Mouse (Mus musculus) liver, embryonic 14.5 days (tissue): ENCODE results near the gene Rap1gap2. TPM values are rescaled to one million over a fixed set of nuclear protein-coding genes. Genes with fewer than 3 reads are reported as not detected.

Experiments
- ATAC-seq: fragments of 200-750 bp; cut with Nextera tagmentation; 2 replicates; pipeline ENCODE4 v1.8.0; 2017; ENCODE audit warnings: moderate number of reproducible peaks, mild to moderate bottlenecking, moderate library complexity; ENCODE audit not compliant: insufficient read depth
- DNase-seq, 3 experiments: peaks; one replicate each; pipeline ENCODE4 v3.0.0-alpha.2; 2012 to 2013; ENCODE audit warnings: low read depth in 3 of 3, low spot score in 3 of 3
- H3K27ac ChIP-seq: fragments of 300-500 bp; sonication (generic); 2 replicates; pipeline ENCODE4 v1.5.1; 2014; ENCODE audit warnings: moderate library complexity, mild to moderate bottlenecking, control low read depth, inconsistent platforms
- H3K27me3 ChIP-seq: fragments of 300-500 bp; sonication (generic); 2 replicates; pipeline ENCODE4 v1.6.1; 2014; ENCODE audit warnings: mild to moderate bottlenecking, low read length, moderate library complexity; ENCODE audit not compliant: control insufficient read depth, insufficient read depth
- H3K36me3 ChIP-seq: fragments of 300-500 bp; sonication (generic); replicated peaks from 2 replicates; pipeline ENCODE4 v1.6.1; 2014; ENCODE audit warnings: low read depth; ENCODE audit not compliant: control insufficient read depth, insufficient read depth
- H3K4me1 ChIP-seq, 2 experiments: fragments of 200-500 bp in 1 of 2; fragments of 300-500 bp in 1 of 2; sonication (generic) in 1 of 2; replicated peaks; 2 replicates each; pipeline ENCODE4 v1.6.1; 2012 to 2014; ENCODE audit warnings: antibody characterized with exemption in 1 of 2, inconsistent platforms in 1 of 2, low read length in 1 of 2; ENCODE audit not compliant: control insufficient read depth in 2 of 2, insufficient read depth in 2 of 2
- H3K4me2 ChIP-seq: fragments of 300-500 bp; sonication (generic); 2 replicates; pipeline ENCODE4 v1.6.1; 2014; ENCODE audit warnings: low read depth, mild to moderate bottlenecking, control low read depth, moderate library complexity
- H3K4me3 ChIP-seq, 2 experiments: fragments of 200-500 bp in 1 of 2; fragments of 300-500 bp in 1 of 2; sonication (generic) in 1 of 2; 2 replicates each; pipeline ENCODE4 v1.5.1; 2012 to 2014; ENCODE audit warnings: low read depth in 2 of 2, low read length in 2 of 2, mild to moderate bottlenecking in 2 of 2, control low read depth in 1 of 2, inconsistent platforms in 1 of 2, moderate library complexity in 1 of 2; ENCODE audit not compliant: insufficient read depth in 1 of 2
- H3K9ac ChIP-seq: fragments of 300-500 bp; sonication (generic); replicated peaks from 2 replicates; pipeline ENCODE4 v1.6.1; 2014; ENCODE audit warnings: mild to moderate bottlenecking, control low read depth, moderate library complexity
- H3K9me3 ChIP-seq: fragments of 300-500 bp; sonication (generic); 2 replicates; pipeline ENCODE4 v1.6.1; 2016; ENCODE audit warnings: low read length, mixed read lengths; ENCODE audit not compliant: control insufficient read depth
- CTCF ChIP-seq: IDR thresholded peaks from 2 replicates; pipeline ENCODE4 v1.5.1; 2016; ENCODE audit warnings: antibody characterized with exemption, low read depth, control low read depth
- EP300 ChIP-seq: IDR thresholded peaks from 2 replicates; pipeline ENCODE4 v1.6.1; 2016; ENCODE audit warnings: antibody characterized with exemption, low read depth
- WGBS: fragments of 180-500 bp; shearing (Covaris S2); extraction: QIAGEN DNeasy Blood & Tissue Kit; methylation state at CpG from one replicate; pipeline ENCODE4 v1.1.7; 2014; ENCODE audit not compliant: insufficient replicate concordance; 5-methylcytosine and 5-hydroxymethylcytosine counted together
- polyA plus RNA-seq, 2 experiments: library from polyadenylated mRNA; depleted of rRNA in 1 of 2; stranded (reverse) in 1 of 2; unstranded in 1 of 2; fragments of >200 nt; fragmentation: Nextera tagmentation in 1 of 2; extraction: Ambion mirVana in 1 of 2; gene quantifications; 2 replicates each; pipeline versions ENCODE4 v1.2.1 to v1.2.3; 2012 to 2014

Gene Rap1gap2
- polyA plus RNA-seq, 2 experiments = 0.56 to 0.98 TPM

- ATAC-seq (no peak), DNase-seq (no peak)
- WGBS = 17% methylated on average over 7 of the region's 7 CpGs
- Histone ChIP-seq H3K27me3 (peaks cover 72% of the 10 kb centered on the region), H3K9ac (no peak overlapping the region), H3K36me3 (no peaks in the 10 kb centered on the region), H3K4me3 (no peak overlapping the region), H3K4me1 (no peaks in the 10 kb centered on the region), H3K4me2 (peak overlapping the region; percentile 57; the same call in 1 of the 2 replicates), H3K27ac (no peak overlapping the region), H3K9me3 (no peaks in the 10 kb centered on the region)
- no peak for TF ChIP-seq CTCF
- TF ChIP-seq EP300 = no peak
These were observed 722 bp upstream of the Rap1gap2 start for GRCm38 (mm10) chr11:74611437-74611836.

DNA sequence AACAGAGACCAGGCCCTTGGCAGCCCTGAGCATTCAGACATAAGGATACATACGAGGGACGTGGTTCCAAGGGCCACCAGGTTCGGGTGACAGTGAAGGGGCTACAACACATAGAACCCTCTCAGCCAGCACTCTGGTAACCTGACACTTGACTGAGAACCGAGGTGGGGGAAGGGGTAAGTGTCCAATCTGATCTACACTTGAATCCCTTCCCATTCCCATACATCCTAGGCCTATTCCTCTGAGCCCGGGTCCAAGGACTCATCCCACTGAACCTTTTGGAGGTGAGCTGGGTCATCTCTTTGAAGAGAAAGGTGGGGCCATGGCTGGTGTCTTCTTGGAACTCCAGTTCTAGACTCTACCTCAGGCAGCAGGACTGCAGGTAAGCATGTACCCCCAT lies 647 bp downstream of the Rap1gap2 start:
- ATAC-seq (no peak), DNase-seq (no peak)
- WGBS = 30% methylated on average over 5 of the region's 5 CpGs
- no peaks in the 10 kb centered on the region for H3K4me1 ChIP-seq
- H3K4me2 ChIP-seq = no peak overlapping the region
- no peak overlapping the region for H3K4me3 ChIP-seq
- TF ChIP-seq EP300 (no peak), CTCF (no peak)
- peaks cover 60% of the 10 kb centered on the region for H3K27me3 ChIP-seq
- H3K36me3 ChIP-seq = no peaks in the 10 kb centered on the region
- H3K9me3 ChIP-seq = no peaks in the 10 kb centered on the region
- no peak overlapping the region for H3K9ac ChIP-seq
- no peak overlapping the region for H3K27ac ChIP-seq

GRCm38 (mm10) chr11:74602286-74602685 lies 8.4 kb downstream of the Rap1gap2 start:
- DNase-seq = no peak
- no peak overlapping the region for H3K9ac ChIP-seq
- H3K4me3 ChIP-seq = no peak overlapping the region
- no peaks in the 10 kb centered on the region for H3K4me1 ChIP-seq
- no peaks in the 10 kb centered on the region for H3K36me3 ChIP-seq
- ATAC-seq = no peak
- no peak overlapping the region for H3K4me2 ChIP-seq
- H3K27me3 ChIP-seq = peaks cover 1% of the 10 kb centered on the region; the same call in 1 of the 2 replicates
- WGBS = 57% methylated on average over 1 of the region's 1 CpGs
- H3K9me3 ChIP-seq = no peaks in the 10 kb centered on the region
- H3K27ac ChIP-seq = no peak overlapping the region
- TF ChIP-seq CTCF (no peak), EP300 (no peak)

GRCm38 (mm10) chr11:74597990-74598337 lies 12.8 kb downstream of the Rap1gap2 start:
- Histone ChIP-seq H3K4me2 (no peak overlapping the region), H3K27ac (no peak overlapping the region), H3K27me3 (0 out of 2 replicates have a peak, but pooled peaks cover 2% of the 10 kb centered on the region), H3K9me3 (no peaks in the 10 kb centered on the region), H3K4me3 (no peak overlapping the region), H3K36me3 (no peaks in the 10 kb centered on the region), H3K4me1 (no peaks in the 10 kb centered on the region), H3K9ac (no peak overlapping the region)
- DNase-seq = no peak
- no peak for ATAC-seq
- peak; percentile 34; the same call in 1 of the 2 replicates for TF ChIP-seq CTCF
- no peak for TF ChIP-seq EP300

DNA sequence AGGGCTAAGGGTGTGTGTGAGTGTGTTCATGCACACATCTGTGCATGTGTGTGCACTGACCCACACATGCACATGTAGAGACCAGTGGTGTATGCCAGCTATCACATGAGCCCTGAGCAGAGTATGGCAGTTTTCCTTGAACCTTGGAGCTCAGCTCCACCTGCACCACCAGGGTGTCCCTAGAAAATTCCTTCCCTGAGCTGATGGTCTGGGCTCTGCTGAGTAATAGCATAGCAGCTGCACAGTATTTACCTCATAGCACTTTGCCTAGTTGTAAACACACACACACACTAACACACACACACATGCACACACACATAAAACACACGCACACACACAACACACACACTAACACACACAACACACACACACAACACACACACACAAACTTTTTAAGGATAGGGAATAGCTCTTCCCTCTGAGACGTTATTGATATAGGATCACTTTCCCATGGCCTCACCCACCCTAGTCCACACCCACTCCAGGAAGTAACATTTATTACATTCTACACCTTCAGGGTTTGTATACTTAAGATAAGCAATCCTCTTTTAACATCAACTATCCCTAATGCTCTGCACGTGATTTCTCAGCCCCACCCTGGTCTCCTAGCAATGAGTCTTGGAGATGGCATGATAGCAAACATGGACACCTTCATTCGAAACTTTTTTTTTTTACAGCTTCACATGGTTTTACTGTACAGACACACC lies 13.3 kb downstream of the Rap1gap2 start:
- 50% methylated on average over 4 of the region's 4 CpGs for WGBS

More for the DNA sequence above, 13.3 kb downstream of the Rap1gap2 start:
- ATAC-seq (no peak), DNase-seq (no peak)
- Histone ChIP-seq H3K36me3 (no peaks in the 10 kb centered on the region), H3K27ac (no peak overlapping the region), H3K27me3 (peaks cover 4% of the 10 kb centered on the region; the same call in 1 of the 2 replicates), H3K4me2 (no peak overlapping the region), H3K4me1 (no peaks in the 10 kb centered on the region), H3K4me3 (no peak overlapping the region), H3K9me3 (no peaks in the 10 kb centered on the region), H3K9ac (no peak overlapping the region)
- no peak for TF ChIP-seq EP300
- no peak for TF ChIP-seq CTCF
